Mouse (Mus musculus): ENCODE measurements around the gene Ralgapa2. TPM values are rescaled to one million over a fixed set of nuclear protein-coding genes. Genes with fewer than 3 reads are reported as not detected.

The Ralgapa2 gene
- total RNA-seq, 2 experiments from 2014 or later: 21.7 to 22.7 TPM

DNA sequence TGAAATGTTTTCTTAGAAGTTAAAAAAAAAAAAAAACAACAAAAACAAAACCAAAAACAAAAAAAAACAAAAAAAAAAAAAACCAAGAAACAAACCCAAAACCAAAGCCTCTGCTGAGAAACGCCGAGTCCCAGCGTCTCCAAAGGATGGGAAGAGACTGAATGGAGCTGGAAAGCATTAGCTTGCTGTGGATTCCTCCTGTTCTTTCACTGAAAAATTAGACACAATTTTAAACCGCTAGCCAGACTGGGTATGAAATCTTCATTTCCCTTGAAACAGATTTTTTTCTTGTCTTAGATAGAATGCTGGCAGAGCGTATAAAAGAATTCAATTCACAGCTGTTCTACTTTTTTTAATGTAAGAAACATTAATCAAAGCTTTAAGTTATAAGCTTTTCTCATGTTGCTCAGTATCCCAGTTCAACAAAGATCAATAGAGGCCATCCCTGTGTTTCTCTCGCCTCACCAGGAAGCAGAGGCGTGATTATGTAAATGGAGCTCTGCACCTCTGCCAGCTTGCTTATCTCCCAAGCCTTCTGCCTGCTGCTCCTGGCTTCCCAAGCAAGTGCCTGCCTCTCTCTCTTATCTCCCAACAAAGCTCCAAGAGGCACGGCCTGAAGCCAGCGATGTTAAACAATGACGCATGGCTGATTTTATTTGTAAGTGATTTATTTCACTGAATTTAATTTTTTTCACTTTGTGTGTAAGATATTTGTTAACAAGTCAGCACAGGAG, 253.2 kb downstream of the Ralgapa2 start:
- no peak for TF ChIP-seq CTCF (IDR thresholded peaks at IDR 0.05)
- peak overlapping the region; percentile 45; the same call in 1 of the 2 replicates for H3K27ac ChIP-seq
- H3K4me3 ChIP-seq: no peak overlapping the region
- intact Hi-C loops (cut with DNase I): loop anchor here (5.0 kb wide), 1 partner anchor 37 kb away; the partner anchor contains the start of gene Insm1
- peak; percentile 31 to 32 for DNase-seq (ENCODE audit: extremely low spot score in 1 of 2, low spot score in 2 of 2)

DNA sequence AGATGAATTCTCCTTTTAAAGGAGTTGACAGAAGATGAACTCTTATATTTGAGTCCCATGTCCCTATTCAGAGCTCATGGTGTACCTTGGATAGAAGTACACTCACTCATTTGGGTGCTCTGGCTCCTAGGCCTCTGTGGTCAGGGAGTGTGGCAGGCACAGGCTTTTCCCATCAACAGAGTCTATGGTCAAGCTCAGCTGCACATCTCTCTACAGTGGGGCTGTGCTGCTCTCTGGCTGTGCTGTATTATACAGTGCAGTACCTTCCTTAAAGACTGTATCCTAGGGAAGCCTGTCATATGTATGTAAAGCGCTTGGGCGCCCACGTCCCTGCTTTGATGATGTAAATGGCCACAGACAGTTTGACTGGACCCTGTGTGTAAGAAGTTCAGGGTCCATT, 254.5 kb downstream of the Ralgapa2 start:
- intact Hi-C loops (cut with DNase I): loop anchor here (5.0 kb wide), 1 partner anchor 35 kb away; the partner anchor contains the start of gene Insm1
- DNase-seq (ENCODE audit: extremely low spot score in 1 of 2, low spot score in 2 of 2): no peak
- TF ChIP-seq CTCF (IDR thresholded peaks at IDR 0.05): no peak
- H3K4me3 ChIP-seq: no peak overlapping the region
- H3K27ac ChIP-seq: no peak overlapping the region

DNA sequence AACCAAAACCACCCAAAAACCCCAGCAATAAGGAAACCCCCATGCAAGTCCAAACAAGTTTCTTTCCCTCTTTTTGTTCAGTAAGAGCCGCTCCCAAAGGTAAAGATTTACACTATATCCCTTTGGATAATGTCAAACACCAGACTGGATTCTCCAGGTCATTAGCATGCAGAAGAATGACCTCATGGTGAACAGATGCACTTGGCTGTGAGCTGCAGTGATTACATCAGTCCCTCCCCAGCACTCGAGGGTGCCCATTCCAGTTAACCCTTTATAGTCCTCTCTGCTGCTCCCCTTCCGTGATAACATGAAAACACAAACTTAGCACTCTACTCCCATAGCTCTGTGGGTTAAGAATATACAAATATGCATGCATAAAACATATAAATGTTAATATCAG, 255.1 kb downstream of the Ralgapa2 start:
- no peak for TF ChIP-seq CTCF (IDR thresholded peaks at IDR 0.05)
- Histone ChIP-seq H3K27ac (no peak overlapping the region), H3K4me3 (no peak overlapping the region)
- no peak for DNase-seq (ENCODE audit: extremely low spot score in 1 of 2, low spot score in 2 of 2)
- intact Hi-C loops (cut with DNase I): loop anchor here (5.0 kb wide), 1 partner anchor 35 kb away; the partner anchor contains the start of gene Insm1

DNA sequence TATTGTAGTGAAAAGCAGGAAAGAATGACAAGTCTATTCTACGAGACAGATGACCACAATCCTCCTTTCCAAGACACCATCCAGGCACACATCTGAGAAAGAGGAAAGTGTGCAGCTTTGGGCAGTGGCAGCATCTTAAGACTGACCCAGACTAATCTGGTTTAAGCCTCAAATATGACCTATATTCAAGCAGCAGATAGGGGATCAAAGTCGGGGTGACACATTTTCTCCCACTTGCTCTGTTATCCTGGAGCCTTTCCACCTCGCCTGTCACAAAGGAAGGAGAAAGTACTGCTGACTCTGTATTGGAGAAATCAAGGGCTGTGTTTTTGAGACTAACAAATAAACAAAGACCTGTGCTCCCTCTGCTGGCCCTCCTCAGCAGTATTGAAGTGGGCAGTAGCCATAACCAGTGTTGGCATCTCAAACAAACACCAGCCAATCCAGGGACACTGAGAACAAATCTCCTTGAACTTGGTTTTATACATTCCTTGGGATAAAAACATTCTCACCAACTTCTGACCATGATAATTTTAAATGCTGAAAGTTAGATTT, 255.7 kb downstream of the Ralgapa2 start:
- no peak for DNase-seq (ENCODE audit: extremely low spot score in 1 of 2, low spot score in 2 of 2)
- H3K4me3 ChIP-seq: no peak overlapping the region
- intact Hi-C loops (cut with DNase I): loop anchor here (5.0 kb wide), 1 partner anchor 34 kb away; the partner anchor contains the start of gene Insm1
- TF ChIP-seq CTCF (IDR thresholded peaks at IDR 0.05): peak; percentile 48
- H3K27ac ChIP-seq: no peak overlapping the region

DNA sequence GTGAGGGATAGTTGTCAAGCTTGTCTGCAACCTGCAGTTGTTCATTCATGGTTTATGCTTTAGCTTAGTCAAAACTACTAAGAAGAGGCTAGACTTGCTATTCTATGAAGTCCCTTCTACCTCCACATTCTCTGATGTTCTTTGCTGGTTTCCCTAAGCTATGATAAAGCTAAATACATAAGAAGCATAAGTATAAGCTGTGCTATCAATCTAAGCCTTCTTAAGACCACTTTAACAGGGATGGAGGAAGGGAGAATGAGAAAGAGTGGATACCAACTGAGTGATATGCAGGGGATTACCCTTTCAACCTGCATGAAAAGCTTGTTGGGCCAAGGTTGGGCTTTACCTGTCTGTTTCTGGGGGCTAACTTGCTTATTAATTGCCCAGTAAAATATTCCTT, 256.5 kb downstream of the Ralgapa2 start:
- no peak for DNase-seq (ENCODE audit: extremely low spot score in 1 of 2, low spot score in 2 of 2)
- TF ChIP-seq CTCF (IDR thresholded peaks at IDR 0.05): no peak
- H3K27ac ChIP-seq: no peak overlapping the region
- no peak overlapping the region for H3K4me3 ChIP-seq
- intact Hi-C loops (cut with DNase I): loop anchor here (5.0 kb wide), 1 partner anchor 33 kb away; the partner anchor contains the start of gene Insm1

DNA sequence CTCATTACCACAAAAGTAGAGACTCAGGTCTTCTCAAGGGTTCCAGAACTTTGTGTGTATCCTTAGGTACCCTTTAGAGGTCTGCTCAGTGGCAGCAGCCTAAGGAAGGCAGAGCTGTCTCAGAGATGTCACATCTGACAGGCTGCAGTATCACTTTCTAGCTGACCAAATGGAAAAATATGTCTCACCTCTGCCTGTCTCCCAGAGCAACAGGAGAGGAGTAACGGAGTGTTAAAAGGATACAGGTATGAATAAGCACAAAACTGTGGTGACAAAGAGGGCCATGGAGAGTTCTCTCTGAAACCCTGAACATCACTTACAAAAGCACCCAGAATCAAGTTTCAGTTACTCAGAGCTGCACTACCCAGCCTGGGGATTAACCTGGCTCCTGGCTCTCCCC, 257.8 kb downstream of the Ralgapa2 start:
- intact Hi-C loops (cut with DNase I): no loop called here
- DNase-seq (ENCODE audit: extremely low spot score in 1 of 2, low spot score in 2 of 2): no peak
- no peak for TF ChIP-seq CTCF (IDR thresholded peaks at IDR 0.05)
- Histone ChIP-seq H3K27ac (no peak overlapping the region), H3K4me3 (no peak overlapping the region)

DNA sequence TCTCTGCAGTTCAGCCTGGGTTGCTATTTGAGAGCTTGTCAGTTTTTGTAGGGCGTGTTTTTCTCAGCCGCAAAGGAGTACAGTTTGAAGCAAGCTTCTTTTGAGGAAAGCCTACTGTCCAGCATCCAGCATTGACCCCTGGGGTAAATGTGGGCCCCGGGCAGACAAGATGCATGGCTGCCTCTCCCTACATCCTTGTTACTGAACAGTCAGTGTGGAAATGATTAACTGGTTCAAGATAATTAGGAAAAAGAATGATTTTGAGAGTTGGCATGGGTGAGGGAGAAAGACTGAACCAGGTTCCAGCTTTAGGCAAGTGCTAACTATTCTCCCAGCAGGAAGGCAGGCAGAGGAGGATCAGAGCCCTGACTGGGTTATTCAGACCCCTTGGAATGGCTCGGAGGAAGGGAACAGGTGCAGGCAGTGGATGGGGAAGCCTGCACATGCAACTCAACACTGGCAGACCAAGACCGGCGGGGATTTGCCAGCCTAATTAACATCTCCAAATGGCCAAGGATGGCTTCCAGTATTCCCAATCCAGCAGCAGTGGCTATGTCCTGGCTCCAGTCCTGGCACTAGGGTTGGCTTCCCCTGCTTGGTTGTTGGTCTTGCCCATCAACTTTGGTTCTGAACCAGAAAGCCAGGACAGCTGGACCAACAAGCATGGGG, 261.8 kb downstream of the Ralgapa2 start:
- no peak for TF ChIP-seq CTCF (IDR thresholded peaks at IDR 0.05)
- H3K4me3 ChIP-seq: no peak overlapping the region
- H3K27ac ChIP-seq: no peak overlapping the region
- intact Hi-C loops (cut with DNase I): no loop called here
- DNase-seq (ENCODE audit: extremely low spot score in 1 of 2, low spot score in 2 of 2): no peak

DNA sequence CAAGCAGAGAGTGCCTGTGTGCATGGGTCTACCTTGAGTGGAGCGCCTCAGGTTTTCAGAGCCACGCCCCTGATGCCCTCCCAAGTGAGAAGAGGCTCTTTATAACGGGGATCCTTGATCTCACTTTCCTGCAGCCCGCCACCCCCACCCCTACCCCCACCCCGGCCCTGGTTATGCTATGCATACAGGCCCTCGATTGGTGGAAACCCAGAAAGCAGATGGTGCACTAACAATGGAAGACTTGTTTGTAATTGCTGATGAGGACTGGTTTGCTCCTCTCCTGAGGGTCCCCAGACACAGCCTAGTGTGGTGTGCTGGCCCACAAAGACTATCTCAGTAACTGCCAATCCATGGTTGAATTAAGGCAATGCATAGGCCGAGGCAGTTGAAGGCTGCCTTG, 263.1 kb downstream of the Ralgapa2 start:
- no peak for TF ChIP-seq CTCF (IDR thresholded peaks at IDR 0.05)
- H3K4me3 ChIP-seq: no peak overlapping the region
- DNase-seq (ENCODE audit: extremely low spot score in 1 of 2, low spot score in 2 of 2): no peak

DNA sequence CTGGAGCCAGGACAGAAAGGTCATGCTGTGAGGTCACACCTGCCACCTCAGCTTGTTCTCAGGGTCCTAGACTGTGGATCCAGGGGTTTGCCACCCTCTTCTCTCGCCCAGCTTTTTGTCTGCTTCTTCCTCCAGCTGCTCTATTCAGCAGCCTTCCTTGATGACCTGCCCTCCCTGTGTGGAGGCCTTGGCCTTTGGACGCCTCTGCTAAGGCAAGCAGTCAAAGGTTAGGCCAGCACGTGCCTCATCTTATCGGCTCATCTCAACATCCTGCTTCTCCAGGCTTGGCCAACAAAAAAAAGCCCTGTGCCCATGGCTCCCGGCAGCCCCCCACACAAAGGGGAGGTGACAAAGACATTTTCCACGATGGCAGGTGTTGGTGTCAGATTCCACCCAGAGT, 264.6 kb downstream of the Ralgapa2 start:
- no peak for TF ChIP-seq CTCF (IDR thresholded peaks at IDR 0.05)
- intact Hi-C loops (cut with DNase I): no loop called here
- DNase-seq (ENCODE audit: extremely low spot score in 1 of 2, low spot score in 2 of 2): no peak
- no peak overlapping the region for H3K4me3 ChIP-seq
- no peak overlapping the region for H3K27ac ChIP-seq

More for the DNA sequence above, 263.1 kb downstream of the Ralgapa2 start:
- no peak overlapping the region for H3K27ac ChIP-seq
- intact Hi-C loops (cut with DNase I): no loop called here

DNA sequence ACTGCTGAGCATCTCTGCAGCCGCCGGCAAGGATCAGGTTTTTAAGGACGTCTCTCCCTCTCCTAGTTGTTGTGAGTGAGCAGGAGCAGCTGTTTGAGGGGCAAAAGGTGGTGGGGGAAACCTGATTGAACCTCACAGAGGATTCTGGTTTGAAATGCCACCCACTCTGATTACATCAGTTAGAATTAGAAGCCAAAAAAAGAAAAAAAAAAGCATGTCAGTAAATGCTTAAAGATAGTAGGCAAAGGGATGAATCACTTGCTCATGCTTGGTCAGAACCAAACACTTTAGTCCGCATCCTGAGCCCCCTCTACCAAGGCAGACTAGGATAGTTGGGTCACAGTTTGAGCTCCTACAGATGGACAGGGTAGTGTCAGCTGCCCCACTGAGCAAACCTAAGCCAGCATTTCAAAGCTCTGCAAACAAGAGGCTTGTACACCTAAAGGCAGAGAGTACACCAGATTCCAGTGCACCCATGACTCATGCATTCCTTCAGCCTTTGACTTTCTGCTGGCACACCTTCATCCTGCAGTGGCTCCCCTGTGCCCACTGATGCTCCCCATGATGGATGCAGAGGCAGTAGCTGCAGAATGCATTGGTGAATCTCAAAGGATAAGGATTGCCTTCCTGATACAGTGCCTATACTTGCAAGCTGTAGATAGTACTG, 265.6 kb downstream of the Ralgapa2 start:
- H3K4me3 ChIP-seq: no peak overlapping the region
- peak; percentile 13 to 19 for DNase-seq (ENCODE audit: extremely low spot score in 1 of 2, low spot score in 2 of 2)
- peak overlapping the region; percentile 50; the same call in 1 of the 2 replicates for H3K27ac ChIP-seq
- intact Hi-C loops (cut with DNase I): no loop called here
- TF ChIP-seq CTCF (IDR thresholded peaks at IDR 0.05): no peak

DNA sequence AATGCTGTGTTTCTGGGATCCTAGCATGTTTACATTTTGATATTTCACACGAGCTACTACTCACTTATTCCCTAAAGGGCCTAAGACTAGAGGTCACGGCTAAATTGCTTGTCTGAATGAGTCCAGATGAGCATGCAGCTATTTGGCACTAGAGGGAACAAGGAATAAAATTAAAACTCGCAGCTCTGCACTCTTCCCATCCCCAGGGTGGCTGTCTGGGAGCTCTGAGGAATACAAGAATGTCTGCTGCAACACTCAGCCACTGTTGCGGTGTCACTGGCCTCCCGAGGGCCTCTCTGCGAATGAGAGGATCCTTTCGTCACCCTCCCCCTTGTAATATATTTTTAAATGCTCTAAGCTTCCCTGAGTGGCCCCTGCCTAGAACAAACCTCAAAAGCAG, 266.7 kb downstream of the Ralgapa2 start:
- no peak for TF ChIP-seq CTCF (IDR thresholded peaks at IDR 0.05)
- intact Hi-C loops (cut with DNase I): no loop called here
- Histone ChIP-seq H3K4me3 (no peak overlapping the region), H3K27ac (no peak overlapping the region)
- no peak for DNase-seq (ENCODE audit: extremely low spot score in 1 of 2, low spot score in 2 of 2)

DNA sequence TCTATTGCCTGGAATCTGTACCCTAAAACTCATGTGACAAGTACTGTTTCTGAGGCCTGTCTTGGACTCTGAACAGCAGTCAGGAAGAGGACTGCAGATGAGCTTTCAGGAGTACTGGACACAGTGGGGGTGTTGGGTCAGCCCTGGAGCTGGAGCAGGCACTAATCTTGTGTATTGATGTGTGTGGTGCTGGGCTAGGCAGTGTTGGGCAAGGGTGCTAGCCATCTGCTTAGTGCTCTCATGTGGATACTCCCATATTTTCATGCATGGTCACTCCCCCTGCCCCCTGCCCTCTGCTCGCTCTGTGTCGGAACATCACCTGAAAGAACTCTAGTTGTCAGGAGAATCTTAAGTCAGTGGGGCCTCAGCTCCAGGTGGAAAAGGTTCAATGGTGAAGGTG, 268.1 kb downstream of the Ralgapa2 start:
- intact Hi-C loops (cut with DNase I): no loop called here
- no peak overlapping the region for H3K27ac ChIP-seq
- H3K4me3 ChIP-seq: no peak overlapping the region
- no peak for TF ChIP-seq CTCF (IDR thresholded peaks at IDR 0.05)
- no peak for DNase-seq (ENCODE audit: extremely low spot score in 1 of 2, low spot score in 2 of 2)
